Mouse (Mus musculus) skeletal muscle tissue, adult 2 months (tissue): Measurements from ENCODE around the gene Tmem104.

Experiments
- DNase-seq: peaks from one replicate; pipeline ENCODE4 v3.0.0-alpha.2; 2012; ENCODE audit warnings: low read depth, low spot score

Gene Tmem104

DNA sequence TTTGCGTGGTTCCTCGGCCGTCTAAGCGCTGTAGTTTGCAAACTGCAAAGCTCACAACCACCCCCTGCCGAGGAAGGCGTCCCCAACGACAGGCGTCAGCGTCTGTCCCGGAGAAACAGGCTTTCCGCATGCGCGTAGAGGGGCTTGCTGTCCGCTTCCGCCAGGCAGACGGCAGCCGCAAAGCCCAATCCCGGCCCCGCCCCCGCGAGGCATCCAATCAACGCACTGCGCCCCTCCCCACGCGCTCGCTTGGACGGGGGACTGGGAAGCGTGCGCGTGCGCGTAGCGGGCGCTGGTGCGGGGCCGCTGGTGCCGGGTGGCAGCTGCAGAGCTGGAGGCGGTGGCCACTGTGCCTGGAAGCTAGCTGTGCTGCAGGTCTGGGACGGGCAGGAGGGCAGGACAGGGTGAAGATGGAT lies at the start of gene Tmem104:
Gene Tmem104 (plus strand): TSS at position 264 of the 416 bp plus-strand sequence.
- DNase-seq: peak; percentile 98

DNA sequence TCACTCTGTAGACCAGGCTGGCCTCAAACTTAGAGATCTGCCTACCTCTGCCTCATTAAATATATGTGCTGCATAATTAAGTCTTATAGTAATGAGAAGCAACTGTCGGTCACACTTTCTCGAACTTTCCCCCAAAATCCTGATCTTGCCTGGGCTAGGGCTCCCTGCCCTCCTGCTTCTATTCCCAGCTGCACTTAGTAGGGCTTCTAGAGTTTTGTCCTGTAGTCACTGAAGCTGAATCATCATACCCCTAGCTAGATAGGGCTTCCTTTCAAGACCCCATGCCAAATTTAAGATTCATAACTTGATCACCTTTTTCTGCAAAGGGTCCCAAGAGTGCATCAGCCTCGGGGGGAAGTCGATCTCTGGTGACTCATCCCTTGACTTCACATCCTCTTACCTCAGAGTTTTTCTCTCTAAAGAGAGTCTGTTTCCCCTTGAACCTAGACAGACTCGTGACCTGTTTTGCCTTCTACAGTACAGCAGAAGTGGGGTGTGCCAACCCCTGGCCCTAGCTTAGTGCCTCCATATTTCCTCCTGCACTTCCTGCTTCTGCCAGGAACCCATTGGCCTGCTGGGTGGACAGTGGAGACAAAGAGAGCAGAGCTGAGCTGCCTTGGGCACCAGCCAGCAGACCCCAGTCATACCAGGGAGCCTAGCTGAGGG lies 48.6 kb upstream of the Tmem104 start:
- no peak for DNase-seq

DNA sequence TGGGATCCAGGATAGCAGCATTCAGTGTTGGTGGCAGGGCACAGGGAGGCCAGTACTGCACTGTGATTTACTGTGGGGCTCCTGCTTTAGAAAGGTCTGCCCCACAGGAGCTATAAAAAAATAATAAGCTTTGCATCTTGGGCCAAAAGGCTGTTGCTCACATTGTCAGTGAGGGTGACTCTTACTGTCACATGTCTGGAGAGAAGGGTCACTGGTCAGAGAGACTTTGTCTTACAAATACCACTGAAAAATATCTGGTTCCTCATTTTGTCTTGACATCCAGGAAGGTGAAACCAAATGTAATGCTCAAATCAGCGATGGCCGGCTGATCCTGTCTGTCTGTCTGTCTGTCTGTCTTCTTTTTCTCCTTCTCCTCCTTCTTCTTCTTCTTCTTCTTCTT lies 45.3 kb upstream of the Tmem104 start:
- DNase-seq: no peak

DNA sequence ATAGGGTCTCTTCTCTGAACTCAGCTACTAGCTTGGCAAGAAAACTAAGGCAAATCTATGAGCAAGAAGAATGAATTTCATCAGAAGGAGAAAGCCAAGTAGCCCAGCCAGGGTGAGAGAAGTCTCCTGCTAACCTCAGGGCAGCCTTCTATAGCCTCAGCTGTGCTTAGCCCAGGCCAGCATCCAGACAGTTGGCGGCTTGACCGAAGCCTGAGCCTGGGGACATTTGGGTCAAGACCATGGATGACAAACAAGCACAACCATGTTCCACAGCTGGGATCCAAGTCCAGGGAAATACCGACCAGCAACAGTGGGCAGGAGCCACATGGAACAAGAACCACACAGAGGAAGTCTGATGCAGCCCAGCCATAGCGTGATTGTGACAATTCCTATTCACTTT lies 39.5 kb upstream of the Tmem104 start:
- no peak for DNase-seq

DNA sequence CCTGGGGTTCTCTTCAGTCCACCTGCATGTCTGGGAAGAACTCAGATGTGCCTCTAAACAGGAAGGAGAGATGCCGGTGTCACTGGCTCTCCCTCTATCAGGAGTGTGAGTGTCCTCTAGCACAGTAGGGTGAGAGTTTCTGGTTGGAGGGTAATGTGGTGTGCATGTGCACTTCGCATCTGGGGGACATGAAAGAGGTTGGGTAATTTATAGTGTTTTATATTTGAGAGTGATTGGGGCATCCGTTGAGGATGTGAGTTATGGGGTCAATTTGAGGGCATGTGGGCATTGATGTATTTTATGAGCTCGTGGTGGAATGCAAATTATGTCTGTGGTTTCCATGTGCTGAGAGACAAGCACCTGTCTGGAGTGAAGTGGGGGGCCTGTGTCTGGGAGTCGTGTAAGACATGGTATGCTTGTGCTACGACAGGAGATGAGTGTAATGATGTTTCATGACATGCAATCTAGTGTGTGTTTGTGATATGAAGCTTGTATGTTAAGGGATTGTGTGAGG lies 36.5 kb upstream of the Tmem104 start:
- no peak for DNase-seq

DNA sequence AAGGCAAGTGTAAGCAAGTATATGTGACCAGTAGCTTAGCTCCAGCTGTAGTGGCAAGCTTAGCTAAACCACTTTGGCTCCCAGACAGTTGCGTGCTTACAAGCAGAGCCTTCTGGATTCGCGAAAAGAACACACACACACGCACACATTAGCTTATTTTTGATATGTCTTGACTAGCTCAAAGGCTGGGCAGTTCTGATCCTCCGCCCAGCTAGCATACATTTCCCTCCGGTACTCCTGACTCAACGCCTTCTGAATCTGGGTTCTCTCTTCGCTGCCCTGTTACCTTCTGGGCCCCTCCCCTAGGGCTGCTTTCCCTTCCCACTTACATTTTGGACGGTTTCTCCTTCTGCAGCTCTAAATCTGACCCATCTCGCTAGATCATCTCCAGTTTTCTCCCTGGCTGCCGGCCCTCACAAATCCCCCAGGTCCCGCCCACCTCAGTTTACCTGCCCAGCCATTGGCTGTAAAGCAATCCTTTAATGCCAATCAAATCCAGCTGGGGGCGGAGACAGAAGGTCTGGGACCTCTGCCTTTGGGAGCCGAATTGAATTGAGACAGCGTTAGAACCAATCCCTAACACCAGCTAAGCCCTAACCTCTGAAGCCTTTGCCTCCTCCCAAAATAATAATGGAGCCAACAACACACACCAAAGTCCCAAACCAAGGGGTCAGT lies 35.4 kb upstream of the Tmem104 start:
- DNase-seq: no peak

DNA sequence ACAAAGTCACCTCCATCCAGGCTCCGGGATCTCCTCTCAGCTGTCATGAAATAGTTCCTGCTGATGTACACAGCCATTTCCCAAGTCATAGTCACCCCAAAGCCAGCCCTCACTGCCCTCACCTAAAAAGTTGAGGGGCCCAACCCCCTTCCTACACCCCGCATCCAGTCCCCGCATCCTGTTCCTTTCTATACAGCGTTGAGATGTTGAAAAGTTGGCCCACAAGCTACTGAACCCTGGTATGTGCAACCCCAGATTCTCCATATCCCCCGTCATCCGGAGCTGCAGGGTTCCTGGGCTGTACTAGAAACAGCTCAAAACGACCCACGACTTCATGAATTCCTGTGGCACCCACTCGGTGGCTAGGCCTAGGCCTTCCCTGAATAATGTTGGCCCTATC lies 34.2 kb upstream of the Tmem104 start:
- DNase-seq: no peak

DNA sequence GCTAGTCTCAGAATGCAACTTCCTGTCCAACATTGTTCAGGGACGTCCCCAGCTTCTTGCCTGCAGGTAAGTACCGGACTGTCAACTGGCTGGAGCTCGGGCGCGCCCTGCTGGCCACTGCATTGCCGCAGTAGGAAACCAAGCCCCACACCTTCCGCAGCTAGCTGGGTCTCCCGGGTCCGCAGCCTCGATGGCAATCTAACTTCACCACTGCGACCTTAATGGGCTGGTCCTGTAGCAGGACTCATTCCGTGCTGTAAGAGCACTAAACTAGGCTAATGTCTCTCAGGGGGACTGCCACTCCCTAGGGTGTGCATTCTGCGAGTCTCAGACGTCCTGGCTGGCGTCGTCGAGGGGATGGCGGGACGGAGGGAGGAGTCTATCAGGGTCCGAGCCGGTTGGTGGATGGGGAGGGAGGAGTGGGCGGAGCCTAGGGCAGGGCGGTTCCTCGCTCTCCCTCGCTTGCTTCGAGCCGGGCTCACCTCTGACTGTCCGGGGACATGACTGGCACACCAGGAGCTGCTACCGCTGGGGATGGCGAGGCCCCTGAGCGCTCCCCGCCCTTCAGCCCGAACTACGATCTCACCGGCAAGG lies 33.5 kb upstream of the Tmem104 start:
- DNase-seq: no peak

DNA sequence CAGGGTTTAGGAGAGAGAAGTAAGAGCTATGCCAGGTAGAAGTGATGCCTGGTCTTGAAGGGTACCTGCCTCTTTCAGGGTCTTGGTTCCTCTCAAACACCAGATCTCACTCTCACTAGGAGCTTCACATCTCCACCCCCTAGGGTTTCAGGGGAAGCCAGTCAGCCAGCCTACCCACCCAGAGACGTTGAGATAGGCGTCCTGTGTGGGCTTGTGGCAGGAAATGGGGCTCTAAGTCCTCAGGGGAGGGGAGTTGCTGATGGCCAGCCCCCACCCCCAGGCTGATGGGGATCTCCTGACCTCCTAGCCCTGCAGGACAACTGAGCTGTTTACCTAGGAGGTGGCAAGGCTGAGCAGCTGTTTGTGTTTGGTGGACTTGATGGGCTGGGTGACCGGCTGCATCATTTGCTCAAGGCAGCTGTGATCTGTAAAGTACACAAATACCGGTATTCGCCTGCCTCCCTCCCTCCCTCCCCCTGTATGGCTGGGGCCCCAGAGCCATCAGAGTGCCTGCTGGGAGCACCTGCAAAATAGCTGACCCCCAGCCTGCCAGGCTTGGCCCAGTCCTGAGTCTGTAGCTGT lies 32.1 kb upstream of the Tmem104 start:
- no peak for DNase-seq

DNA sequence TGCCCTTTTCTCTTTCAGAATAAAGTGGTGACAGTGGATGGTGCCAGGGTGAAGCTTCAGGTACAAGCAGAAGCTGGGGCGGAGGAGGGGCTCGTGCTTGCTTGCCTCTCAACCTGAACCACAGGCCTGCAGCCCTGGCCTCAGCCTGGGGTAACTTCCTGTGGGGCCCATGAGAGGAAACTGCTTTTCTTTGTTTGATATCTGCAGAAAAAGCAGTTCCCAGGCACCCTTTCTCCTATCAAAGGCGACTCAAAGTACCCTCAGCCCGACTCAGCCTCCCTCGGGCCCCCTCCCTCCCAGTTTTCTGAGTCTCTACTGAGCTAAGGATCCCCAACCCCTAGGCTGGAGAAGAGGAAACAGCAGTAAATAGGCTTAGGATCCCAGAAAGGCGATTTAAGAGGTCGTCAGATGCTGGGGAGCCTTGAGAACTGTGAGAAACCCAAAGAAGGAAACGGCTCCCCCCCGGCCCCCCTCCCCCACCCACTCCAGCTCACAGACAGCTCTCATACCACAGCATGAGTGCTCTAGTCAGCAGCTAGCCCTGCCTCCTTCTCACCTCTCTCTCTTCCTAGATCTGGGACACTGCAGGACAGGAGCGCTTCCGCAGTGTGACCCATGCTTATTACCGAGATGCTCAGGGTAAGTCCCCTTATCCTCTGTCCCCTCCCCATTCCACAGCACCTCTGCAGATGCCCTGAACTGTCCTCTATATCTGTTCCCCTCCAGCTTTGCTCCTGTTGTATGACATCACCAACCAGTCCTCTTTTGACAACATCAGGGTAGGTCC lies 29.2 kb upstream of the Tmem104 start:
- DNase-seq: no peak

DNA sequence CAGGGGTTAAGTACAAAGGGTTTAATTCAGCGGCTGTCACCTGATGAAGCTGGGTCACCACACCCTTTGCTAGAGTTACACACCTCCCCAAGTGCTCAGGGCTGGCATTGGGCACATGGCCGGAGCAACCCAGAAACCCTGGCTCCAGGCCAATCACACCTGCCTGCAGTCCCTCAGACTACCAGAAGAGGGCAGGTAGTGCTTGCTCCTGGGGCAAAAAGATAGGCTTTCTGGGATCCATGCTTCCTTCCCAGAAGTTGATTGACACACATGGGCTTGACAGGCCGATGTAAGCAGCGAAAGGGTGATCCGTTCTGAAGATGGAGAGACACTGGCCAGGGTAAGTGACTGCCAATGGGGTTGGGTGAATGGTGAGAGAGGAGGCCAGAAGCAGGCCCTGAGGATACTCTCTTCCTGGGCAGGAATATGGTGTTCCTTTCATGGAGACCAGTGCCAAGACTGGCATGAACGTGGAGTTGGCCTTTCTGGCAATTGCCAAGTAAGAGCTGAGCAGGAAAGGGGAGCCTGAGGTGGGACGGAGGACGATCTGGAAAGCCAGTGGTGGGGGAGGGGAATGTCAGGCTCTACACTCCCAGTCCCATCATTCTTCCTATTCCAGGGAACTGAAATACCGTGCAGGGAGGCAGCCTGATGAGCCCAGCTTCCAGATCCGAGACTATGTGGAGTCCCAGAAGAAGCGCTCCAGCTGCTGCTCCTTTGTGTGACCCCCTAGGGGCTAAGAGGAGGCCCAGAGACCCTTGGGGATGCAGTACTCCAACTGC lies 27.1 kb upstream of the Tmem104 start:
- peak; percentile 61 for DNase-seq

DNA sequence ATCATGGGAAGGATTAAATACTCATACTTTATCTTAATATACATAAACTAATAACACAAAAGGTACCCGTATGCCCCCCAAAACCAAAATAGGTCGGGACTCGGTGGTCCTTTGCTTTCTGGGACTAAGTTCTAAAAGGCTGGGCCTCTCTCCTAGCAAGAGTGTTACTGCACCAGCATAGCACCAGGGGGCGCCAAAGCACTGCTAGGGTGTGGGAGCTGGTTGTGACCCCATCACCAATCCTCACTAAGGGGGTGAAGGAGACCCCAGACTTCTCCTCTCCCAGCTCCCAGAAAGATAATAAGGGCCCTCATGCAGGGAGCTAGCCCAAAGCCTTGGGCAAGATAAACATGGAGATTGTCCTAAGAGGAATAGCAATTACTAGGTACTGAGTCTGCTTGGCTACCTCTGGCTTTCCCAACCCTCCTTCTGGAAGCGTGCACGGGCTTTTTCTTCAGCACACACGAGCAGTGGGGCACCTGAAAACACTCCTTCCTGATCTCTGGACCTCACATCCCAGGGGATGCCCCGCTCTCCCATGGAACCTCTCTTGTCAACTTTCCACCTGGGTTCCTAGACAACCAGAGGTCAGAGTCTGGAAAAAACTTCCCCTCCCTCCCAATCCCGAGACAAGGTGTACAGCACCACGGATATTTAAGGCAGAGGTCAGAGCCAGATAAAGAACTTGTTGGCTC lies 26.3 kb upstream of the Tmem104 start:
- DNase-seq: no peak

DNA sequence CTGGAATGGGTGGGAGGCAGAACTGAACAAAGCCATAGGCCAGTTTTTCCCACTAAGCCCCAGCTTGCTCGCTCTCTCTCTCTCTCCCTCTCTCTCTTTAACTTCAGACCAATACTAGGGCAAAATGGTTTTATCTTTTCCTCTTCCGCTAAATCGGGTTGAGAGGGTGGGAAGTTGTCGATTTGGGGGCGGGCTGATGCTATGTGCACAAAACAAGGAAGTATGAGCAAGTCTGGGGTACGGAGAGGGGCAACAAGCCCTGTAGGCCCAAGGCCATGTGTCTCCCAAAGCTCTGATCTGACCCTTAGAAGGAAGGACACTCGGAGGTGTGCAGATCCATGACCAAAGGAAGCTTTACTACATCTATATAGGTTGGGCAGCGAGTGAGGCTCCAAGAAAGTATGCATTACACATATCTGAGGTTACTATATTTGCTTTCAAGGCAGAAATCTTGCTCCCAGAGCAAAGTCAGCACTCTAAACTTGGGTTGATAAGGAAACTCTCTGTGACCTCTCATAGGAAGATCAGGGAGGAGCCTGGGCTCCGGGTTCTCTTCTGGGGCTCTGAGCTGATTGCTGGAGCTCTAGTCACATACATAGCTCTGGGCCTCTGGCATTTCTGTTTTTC lies 25.6 kb upstream of the Tmem104 start:
- DNase-seq: no peak

DNA sequence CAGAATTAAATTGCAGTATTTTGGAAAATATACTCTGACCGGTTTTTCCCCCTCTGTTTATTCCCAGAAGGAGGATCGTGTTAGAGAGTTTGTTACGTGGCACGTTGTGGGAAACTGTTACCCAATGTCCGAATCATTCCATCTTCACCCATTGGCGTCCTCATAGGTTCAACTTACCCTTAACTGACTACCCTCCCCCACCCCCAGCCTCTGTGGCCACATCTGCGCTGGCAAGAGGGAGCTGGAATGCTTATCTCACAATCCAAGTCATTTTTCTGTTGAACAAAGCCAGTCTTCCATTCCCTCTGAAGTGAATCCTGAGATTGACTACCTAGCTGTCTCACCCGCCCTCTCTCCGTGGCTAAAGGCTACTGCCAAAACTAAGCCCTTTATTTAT lies 25.1 kb upstream of the Tmem104 start:
- no peak for DNase-seq

DNA sequence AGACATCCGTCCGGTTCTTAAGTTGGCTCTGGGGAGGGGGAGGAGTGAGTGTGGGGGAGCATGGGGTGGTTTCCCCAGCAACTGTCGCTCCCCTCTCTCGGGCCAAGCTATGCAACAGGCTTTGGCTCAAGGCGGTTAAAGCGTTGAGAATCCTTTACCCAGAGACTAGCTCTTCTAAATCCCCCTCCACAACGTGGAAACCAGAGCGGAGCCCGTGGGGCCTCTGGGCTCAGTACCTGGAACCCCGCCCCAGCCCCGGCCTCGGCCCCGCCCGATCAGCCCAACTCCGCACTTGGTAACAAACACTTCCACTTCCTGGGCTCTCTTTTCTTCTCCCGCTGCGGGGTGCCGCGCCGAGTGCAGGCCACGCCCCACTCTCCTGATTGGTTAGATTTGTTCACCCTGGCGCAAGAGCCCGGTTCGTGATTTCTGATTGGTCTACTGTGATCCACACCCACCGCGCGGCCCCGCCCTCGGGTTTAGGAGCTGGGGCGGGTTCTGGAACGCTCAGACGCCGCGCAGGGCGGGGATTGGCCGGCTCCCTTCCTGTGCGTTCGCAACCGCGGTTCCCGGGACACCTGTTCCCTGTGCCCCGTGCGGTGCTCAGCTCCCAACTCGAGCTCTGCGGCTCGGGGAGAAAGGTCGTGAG lies 24.3 kb upstream of the Tmem104 start, which contains the start of gene Slc9a3r1:
Gene Slc9a3r1 (plus strand): TSS at position 510 of the 649 bp plus-strand sequence.
- peak; percentile 96 for DNase-seq

DNA sequence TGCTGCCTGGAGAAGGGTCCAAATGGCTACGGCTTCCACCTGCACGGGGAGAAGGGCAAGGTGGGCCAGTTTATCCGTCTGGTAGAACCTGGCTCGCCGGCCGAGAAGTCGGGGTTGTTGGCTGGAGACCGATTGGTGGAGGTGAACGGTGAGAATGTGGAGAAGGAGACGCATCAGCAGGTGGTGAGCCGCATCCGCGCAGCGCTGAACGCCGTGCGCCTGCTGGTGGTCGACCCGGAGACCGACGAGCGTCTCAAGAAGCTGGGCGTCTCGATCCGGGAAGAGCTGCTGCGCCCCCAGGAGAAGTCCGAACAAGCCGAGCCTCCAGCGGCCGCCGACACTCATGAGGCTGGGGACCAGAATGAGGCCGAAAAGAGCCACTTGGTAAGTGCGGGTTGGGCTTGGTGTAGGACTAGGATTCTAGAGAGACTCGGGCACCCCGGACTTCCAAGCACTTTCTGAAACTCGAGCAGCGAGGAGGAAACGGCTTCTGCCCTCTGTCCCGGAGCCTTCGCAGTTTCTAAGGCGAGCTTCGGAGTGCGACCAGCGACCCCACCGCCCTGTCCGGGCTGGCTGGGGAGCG lies 23.6 kb upstream of the Tmem104 start:
- DNase-seq: no peak

DNA sequence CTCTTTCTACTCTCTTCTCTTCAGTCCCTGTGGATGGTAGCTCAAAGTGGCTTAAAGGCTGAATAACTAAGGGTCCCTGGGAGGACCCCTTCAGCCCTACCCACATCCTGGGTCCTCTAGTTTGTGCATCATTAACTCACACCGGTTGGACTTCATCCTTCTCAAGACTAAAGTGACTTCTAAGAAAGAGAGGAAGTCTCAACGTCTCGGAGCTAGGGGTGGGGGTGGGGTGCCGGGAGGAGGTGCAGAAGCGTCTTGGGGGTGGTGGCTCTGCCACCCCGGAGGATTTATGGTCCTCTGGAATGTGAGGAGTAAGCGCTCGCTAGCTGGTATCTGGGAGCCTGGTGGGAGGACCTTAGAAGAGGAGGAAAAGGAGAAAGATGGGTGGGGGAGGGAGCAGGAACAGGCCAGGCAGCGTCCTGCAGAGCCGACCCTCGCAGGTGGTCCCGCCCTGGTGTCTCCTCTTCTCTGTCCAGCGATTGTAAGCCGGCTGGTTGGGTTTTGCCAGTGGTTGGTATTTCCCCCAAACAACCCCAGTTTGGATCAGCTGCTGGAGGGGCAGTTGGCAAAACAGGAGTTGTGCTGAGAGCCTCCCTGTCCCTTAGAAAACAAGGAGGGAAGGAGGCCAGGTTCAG lies 22.8 kb upstream of the Tmem104 start:
- no peak for DNase-seq

DNA sequence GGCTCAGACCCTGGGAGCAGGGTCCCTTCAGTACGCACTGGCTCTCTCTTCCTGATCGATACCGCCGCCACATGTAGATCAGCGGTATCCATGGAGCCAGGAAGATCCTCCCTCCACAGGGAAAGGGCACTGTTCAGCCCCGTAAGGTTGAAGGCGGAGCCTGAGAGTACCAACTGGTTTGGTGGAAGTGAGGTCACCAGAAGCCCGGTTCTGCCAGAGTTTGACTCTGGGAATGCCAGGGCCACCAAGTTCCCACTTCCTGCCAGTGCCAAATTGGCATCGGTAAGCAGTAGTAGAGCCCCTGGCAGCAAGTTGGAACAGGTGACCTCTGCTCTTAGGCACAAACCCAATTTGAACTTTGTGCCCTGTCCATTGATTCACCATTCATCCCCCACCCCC lies 22.3 kb upstream of the Tmem104 start:
- no peak for DNase-seq
